Mouse (Mus musculus): ENCODE results near the gene Chst10. TPM values are rescaled to one million over a fixed set of nuclear protein-coding genes. Genes with fewer than 3 reads are reported as not detected.
A peak's percentile ranks its signal among the peaks of the same experiment; 100 is the strongest.

Gene Chst10
- polyA plus RNA-seq (2015; fragmentation: Nextera tagmentation; extraction: Ambion mirVana) = 12.6 and 12.7 TPM in 2 replicates

DNA sequence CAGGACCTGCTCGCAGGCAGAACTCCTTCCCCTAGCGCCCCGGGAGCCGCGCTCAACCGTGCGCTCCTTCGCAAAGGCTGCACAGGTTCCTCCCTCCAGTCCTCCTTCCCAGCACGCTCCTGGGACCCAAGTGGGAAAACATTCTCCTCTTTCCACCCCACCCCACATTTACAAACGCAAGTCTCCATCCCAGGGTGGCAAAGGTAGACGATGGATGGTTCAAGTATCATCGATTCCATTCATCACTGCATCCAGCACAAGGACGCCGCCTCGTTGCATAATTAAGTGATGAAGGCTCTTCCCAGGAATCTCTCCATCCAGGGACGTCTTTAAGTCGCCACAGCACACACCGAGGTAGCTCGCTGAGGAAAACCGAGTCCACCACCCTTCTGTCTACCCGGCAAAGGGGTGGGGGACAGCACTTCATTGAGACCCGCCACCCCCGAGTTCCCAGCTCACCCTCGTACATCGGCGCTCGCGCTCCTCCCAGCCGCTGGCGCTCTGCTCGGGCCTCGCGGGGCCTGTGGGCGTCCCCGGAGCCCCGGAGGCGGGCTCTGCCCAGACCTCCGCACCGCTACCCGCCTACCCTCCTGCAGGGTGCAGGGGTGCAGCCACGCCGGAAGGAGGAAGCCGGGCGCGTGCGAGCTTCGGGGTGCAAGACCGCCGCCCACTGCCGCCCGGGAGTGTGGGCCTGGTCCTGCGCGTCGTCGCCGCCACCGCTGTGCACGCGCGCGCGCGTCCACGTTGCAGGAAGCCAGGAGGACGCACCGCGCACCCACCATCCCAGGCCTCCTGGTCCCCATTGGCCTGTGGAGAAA, at the start of gene Chst10:
TSS of gene Chst10 (minus strand) at position 731 of the 818 bp plus-strand sequence.
- WGBS = under 1% methylated on average over 67 of the region's 67 CpGs

DNA sequence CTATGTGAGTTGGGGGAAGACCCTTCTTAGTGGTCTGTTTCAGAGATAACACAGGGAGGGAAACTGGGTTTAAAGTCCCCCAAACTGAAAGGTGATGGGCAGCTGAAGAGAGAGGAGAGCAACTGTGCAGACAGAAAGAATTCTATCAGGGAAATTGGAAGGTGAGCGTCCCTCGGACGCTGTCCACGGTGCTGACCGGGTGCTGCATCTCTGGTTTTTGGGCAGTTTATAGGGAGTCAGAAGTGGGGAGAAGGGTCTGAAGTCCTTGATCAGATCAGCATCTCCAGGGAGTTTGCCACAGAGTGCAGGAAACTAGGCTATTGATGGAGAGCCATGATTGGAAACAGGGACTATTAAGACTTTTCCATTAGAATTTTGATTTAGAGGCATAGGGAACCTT, 41.6 kb upstream of the Chst10 start:
- no peak overlapping the region for H3K4me3 ChIP-seq
- no peak overlapping the region for H3K9ac ChIP-seq
- no peak for ATAC-seq (ENCODE audit: low FRiP score, low read depth)
- no peaks in the 10 kb centered on the region for H3K36me3 ChIP-seq
- no peak overlapping the region for H3K27ac ChIP-seq
- no peak overlapping the region for H3K4me2 ChIP-seq (replicated peaks)
- 3% methylated on average over 5 of the region's 5 CpGs for WGBS
- H3K4me1 ChIP-seq = no peaks in the 10 kb centered on the region
- H3K9me3 ChIP-seq = no peaks in the 10 kb centered on the region
- H3K27me3 ChIP-seq = no peaks in the 10 kb centered on the region

More for the DNA sequence above, at the start of gene Chst10:
- ATAC-seq (ENCODE audit: low FRiP score, low read depth) = peak; percentile 81
- Histone ChIP-seq H3K9ac (peak within 1 kb of the TSS; percentile 85), H3K27me3 (peaks cover 15% of the 10 kb centered on the region), H3K4me3 (peak within 1 kb of the TSS; percentile 79), H3K4me2 (replicated peaks) (peak within 1 kb of the TSS; percentile 73), H3K36me3 (0 out of 2 replicates have a peak, but pooled peaks cover 2% of the 10 kb centered on the region), H3K4me1 (peaks cover 14% of the 10 kb centered on the region), H3K27ac (peak within 1 kb of the TSS; percentile 69; the same call in 1 of the 2 replicates), H3K9me3 (no peaks in the 10 kb centered on the region)

DNA sequence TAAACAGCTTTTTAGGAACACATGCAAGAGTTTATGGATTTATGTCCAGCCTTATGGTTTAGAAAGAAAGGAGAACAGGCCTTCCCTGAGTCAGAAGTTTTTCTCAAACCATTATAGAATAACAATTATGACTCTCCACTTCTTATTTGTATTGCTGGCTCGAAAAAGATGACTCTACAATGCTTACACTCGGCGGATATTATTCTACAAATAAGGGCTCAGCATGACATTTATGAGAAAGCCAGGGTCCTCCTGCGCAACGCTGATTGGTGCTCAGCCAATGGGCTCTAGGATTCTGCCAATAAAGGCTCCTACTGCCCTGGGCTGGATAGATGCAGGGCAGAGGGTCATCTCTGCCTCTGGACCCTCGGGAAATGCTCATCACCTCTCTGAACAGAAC, 40.9 kb upstream of the Chst10 start, which contains the start of gene Nms:
TSS of gene Nms (plus strand) at position 301 of the 400 bp plus-strand sequence.
- Histone ChIP-seq H3K4me3 (no peak within 1 kb of the TSS), H3K27me3 (no peaks in the 10 kb centered on the region), H3K4me2 (replicated peaks) (no peak within 1 kb of the TSS), H3K27ac (no peak within 1 kb of the TSS), H3K9me3 (no peaks in the 10 kb centered on the region), H3K9ac (no peak within 1 kb of the TSS), H3K36me3 (no peaks in the 10 kb centered on the region), H3K4me1 (no peaks in the 10 kb centered on the region)
- WGBS = 77% methylated on average over 6 of the region's 6 CpGs
- ATAC-seq (ENCODE audit: low FRiP score, low read depth) = no peak

DNA sequence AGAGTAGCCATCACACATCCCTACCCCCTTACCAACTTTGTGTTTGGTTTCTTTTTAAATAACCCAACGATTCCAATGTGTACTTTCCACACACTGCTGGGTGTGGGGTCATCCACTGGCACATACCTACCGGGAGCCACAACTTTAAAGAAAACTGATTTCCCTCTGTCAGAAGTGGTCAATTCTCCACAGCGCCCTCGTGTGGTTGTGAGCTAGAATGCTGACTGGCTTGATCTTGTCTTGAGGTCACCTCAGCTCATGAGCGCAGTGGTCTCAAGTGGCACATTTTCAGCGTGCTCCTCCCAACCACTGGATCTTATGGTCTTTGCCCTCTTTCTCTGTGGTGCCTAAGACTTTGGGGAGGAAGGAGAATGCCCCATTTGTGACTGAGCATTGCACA, 38.8 kb upstream of the Chst10 start:
- H3K9me3 ChIP-seq = no peaks in the 10 kb centered on the region
- WGBS = 22% methylated on average over 6 of the region's 6 CpGs

DNA sequence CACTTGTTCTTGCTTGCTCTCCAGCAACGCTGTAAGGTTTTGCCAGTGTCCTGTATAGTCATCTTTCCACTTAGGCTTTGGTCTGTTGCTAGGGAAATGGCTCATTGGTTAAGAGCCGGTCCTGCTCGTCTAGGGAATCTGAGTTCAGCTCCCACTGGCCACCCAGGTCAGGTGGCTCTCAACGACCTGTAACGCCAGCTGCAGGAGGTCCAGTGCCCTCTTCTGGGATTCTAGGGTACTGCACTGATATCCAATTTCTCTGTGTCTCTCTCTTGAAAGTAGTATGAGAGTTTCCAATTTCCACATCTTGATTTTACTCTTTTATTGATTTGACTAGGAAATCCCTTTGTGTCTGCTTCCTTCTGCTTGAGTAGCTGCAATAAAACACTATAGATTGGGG, 36.7 kb upstream of the Chst10 start:
- WGBS = 32% methylated on average over 5 of the region's 5 CpGs
- no peaks in the 10 kb centered on the region for H3K4me1 ChIP-seq
- H3K9ac ChIP-seq = no peak overlapping the region
- no peak for ATAC-seq (ENCODE audit: low FRiP score, low read depth)
- no peaks in the 10 kb centered on the region for H3K9me3 ChIP-seq
- H3K27me3 ChIP-seq = no peaks in the 10 kb centered on the region
- H3K4me2 ChIP-seq (replicated peaks) = no peak overlapping the region
- H3K27ac ChIP-seq = no peak overlapping the region
- no peak overlapping the region for H3K4me3 ChIP-seq
- H3K36me3 ChIP-seq = no peaks in the 10 kb centered on the region

More for the DNA sequence above, 38.8 kb upstream of the Chst10 start:
- Histone ChIP-seq H3K9ac (no peak overlapping the region), H3K27ac (no peak overlapping the region), H3K4me3 (no peak overlapping the region), H3K36me3 (no peaks in the 10 kb centered on the region), H3K4me1 (no peaks in the 10 kb centered on the region), H3K4me2 (replicated peaks) (no peak overlapping the region), H3K27me3 (no peaks in the 10 kb centered on the region)
- ATAC-seq (ENCODE audit: low FRiP score, low read depth) = no peak

DNA sequence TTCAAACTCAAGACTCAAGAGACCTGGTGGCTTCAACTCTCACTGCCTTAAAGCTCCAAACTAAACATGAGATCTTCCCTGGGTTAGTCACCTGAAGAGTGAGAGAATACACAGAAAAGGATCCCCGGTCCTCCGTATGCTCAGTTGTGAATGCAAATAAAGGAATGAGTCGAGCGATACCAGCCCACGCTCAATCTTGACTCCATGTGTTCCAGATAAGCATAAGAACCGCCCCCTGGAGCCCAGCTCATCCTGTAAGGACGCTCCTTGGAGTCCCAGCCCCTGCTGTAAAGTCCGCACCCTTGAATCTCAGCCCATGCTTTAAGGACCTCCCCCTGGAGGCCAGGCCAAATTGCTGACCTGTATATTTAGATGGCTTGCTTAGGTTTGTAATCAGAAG, 32.8 kb upstream of the Chst10 start:
- Histone ChIP-seq H3K27me3 (no peaks in the 10 kb centered on the region), H3K36me3 (no peaks in the 10 kb centered on the region), H3K27ac (no peak overlapping the region), H3K4me2 (replicated peaks) (no peak overlapping the region), H3K4me1 (no peaks in the 10 kb centered on the region), H3K9me3 (no peaks in the 10 kb centered on the region), H3K9ac (no peak overlapping the region), H3K4me3 (no peak overlapping the region)
- WGBS = 65% methylated on average over 8 of the region's 8 CpGs
- ATAC-seq (ENCODE audit: low FRiP score, low read depth) = no peak

DNA sequence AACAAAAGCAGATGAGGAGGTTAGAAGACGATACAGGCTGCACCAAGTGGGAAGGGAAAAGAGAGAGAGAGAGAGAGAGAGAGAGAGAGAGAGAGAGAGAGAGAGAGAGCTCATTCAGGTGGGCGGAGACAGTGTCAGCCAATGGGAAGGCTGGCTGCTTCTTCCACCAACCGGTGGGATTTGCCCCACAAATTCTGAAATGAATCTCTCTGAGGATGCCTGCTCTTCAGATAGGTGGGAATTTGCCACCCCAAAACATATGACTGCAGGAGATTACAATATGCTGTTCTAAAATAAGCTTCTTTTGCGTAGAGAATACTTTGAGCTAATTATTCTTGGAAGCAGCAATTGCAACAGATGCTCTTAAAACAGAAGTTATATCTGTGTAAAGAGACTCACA, 31.5 kb upstream of the Chst10 start:
- Histone ChIP-seq H3K4me2 (replicated peaks) (no peak overlapping the region), H3K9me3 (no peaks in the 10 kb centered on the region), H3K4me1 (no peaks in the 10 kb centered on the region), H3K4me3 (no peak overlapping the region), H3K27me3 (no peaks in the 10 kb centered on the region), H3K36me3 (no peaks in the 10 kb centered on the region), H3K27ac (no peak overlapping the region), H3K9ac (no peak overlapping the region)
- ATAC-seq (ENCODE audit: low FRiP score, low read depth) = no peak
- 68% methylated on average over 4 of the region's 4 CpGs for WGBS

DNA sequence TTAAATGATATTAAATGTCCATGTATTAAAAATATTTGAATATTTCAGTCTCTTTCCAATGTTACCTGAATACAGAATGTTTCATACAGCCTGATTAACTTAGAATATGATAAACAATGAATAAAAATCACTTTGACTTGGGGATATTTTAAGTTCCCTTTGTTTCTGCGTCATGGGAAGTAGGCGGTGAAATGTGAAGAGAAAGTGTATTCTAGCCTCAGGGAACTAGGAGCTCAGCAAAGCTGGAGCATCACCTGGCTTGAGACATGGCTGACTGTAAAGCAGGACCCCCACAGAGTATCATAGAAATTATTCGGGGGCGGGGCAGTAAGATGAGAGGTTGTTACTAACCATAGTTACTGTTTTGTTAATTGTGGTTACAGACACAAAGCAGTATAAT, 31.0 kb upstream of the Chst10 start:
- H3K27ac ChIP-seq = no peak overlapping the region
- no peaks in the 10 kb centered on the region for H3K27me3 ChIP-seq
- H3K4me2 ChIP-seq (replicated peaks) = no peak overlapping the region
- no peaks in the 10 kb centered on the region for H3K4me1 ChIP-seq
- no peak for ATAC-seq (ENCODE audit: low FRiP score, low read depth)
- no peaks in the 10 kb centered on the region for H3K36me3 ChIP-seq
- no peak overlapping the region for H3K4me3 ChIP-seq
- no peaks in the 10 kb centered on the region for H3K9me3 ChIP-seq
- WGBS = 85% methylated on average over 4 of the region's 4 CpGs
- H3K9ac ChIP-seq = no peak overlapping the region

DNA sequence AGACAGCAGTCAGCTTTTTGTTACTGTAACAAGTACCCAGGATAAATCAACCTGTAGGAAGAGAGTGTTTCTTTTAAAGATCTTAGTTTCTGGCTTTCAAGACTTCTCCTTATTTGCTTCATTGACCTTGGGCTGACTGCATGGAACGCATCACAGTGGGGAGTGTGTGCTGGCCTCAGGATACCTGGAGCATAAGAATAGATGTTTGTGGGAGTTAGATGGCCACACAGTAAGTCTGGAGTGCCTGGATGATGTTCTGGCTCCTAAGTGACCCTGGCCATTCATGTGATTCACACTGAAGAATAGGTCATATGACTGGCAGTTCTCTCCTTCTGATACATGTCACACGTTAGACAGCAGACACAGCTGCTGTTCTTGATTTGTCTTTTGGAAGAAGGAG, 6.0 kb upstream of the Chst10 start:
- no peak overlapping the region for H3K27ac ChIP-seq
- H3K4me1 ChIP-seq = no peaks in the 10 kb centered on the region
- no peak overlapping the region for H3K4me3 ChIP-seq
- WGBS = 65% methylated on average over 2 of the region's 2 CpGs
- H3K36me3 ChIP-seq = no peaks in the 10 kb centered on the region
- H3K27me3 ChIP-seq = no peaks in the 10 kb centered on the region
- H3K4me2 ChIP-seq (replicated peaks) = no peak overlapping the region
- no peak for ATAC-seq (ENCODE audit: low FRiP score, low read depth)
- H3K9ac ChIP-seq = no peak overlapping the region
- H3K9me3 ChIP-seq = no peaks in the 10 kb centered on the region

DNA sequence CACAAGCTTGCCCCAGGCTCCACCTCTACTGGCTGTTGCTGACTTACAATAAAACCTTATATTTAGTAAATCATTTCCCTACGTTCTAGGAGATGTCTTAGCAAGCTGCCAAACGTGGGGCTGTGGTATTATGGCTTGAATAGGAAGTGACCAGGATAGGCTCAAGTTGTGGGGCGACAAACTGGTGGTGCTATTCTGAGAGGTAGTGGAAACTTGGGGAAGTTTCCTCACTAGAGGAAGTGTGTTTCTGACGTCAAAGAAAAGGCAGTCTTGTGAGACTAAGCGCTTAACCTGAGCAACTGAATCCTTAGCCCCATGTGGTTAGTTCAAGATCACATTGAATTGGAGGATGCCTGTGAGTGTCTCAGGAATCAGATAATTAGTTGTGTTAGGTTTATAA, 4.6 kb upstream of the Chst10 start:
- no peaks in the 10 kb centered on the region for H3K9me3 ChIP-seq
- no peak overlapping the region for H3K4me2 ChIP-seq (replicated peaks)
- H3K27ac ChIP-seq = no peak overlapping the region
- ATAC-seq (ENCODE audit: low FRiP score, low read depth) = no peak
- H3K9ac ChIP-seq = no peak overlapping the region
- H3K4me3 ChIP-seq = no peak overlapping the region
- no peaks in the 10 kb centered on the region for H3K36me3 ChIP-seq
- H3K4me1 ChIP-seq = no peaks in the 10 kb centered on the region
- 55% methylated on average over 5 of the region's 5 CpGs for WGBS
- no peaks in the 10 kb centered on the region for H3K27me3 ChIP-seq

DNA sequence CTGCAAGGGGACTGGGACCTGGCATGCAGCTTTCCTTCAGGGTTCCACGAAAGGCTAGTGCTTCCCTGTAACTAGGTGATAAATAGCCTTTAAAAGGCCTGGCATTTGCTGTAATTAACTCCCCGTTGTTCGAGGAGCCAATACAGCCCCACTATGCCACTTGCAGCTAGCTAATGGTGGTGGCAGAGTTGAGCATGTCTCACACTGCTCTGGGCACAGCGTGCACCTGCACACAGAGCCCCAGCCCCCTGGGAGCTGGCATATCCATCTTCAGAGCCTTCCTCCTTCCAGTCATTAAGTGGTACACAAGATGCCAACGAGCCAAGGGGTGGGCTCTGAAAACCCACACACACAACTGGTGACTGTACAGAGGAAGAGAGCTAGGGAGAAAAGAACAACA, 4.9 kb downstream of the Chst10 start:
- H3K4me3 ChIP-seq = no peak overlapping the region
- 0 out of 2 replicates have a peak, but pooled peaks cover 2% of the 10 kb centered on the region for H3K36me3 ChIP-seq
- no peaks in the 10 kb centered on the region for H3K9me3 ChIP-seq
- H3K27ac ChIP-seq = no peak overlapping the region
- H3K4me1 ChIP-seq = peaks cover 22% of the 10 kb centered on the region
- 33% methylated on average over 5 of the region's 5 CpGs for WGBS
- H3K4me2 ChIP-seq (replicated peaks) = no peak overlapping the region
- H3K9ac ChIP-seq = no peak overlapping the region
- peaks cover 15% of the 10 kb centered on the region for H3K27me3 ChIP-seq
- ATAC-seq (ENCODE audit: low FRiP score, low read depth) = no peak

DNA sequence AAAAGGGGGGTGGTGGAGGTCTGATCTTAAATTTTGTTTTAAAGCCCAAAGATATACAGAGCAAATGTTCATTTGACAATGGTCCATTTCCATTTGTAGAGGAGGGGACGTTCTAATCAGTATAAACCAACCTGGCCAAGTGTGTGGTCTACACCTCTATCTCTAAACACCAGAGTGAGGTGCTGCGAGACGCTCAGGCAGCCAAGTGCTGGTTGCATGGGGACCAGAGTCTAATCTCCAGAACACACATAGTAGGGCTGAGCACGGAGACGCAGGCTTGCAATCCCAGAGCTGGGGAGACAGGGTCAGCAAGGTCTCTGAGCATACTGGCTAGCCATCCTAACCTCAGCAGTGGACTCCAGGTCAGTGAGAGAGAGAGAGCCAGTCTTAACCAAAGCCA, 6.5 kb downstream of the Chst10 start:
- no peak overlapping the region for H3K4me3 ChIP-seq
- no peaks in the 10 kb centered on the region for H3K9me3 ChIP-seq
- H3K9ac ChIP-seq = no peak overlapping the region
- H3K27ac ChIP-seq = no peak overlapping the region
- no peak overlapping the region for H3K4me2 ChIP-seq (replicated peaks)
- 0 out of 2 replicates have a peak, but pooled peaks cover 2% of the 10 kb centered on the region for H3K36me3 ChIP-seq
- no peak for ATAC-seq (ENCODE audit: low FRiP score, low read depth)
- H3K27me3 ChIP-seq = peaks cover 9% of the 10 kb centered on the region
- H3K4me1 ChIP-seq = peaks cover 20% of the 10 kb centered on the region
- 97% methylated on average over 5 of the region's 5 CpGs for WGBS

DNA sequence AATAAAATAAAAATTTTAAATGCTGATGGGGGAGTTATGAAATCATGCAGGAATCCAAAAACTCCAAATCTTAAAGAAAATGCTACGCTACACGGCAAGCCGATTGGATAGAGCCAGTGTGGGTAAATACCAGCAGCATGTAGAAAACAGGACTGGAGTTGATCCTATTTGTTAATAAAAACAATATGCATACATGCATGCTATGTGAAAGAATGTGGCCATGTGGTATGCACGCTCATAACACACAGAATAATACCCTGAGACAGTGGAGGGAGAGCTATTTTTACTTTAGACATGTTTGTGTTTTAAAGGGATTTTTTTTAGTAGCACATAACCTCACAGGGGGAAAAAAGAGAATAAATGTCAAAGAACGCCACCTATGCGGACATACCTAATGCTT, 9.2 kb downstream of the Chst10 start:
- no peak for ATAC-seq (ENCODE audit: low FRiP score, low read depth)
- no peak overlapping the region for H3K27ac ChIP-seq

More for the DNA sequence above, 9.2 kb downstream of the Chst10 start:
- Histone ChIP-seq H3K36me3 (no peaks in the 10 kb centered on the region), H3K4me1 (peaks cover 20% of the 10 kb centered on the region), H3K4me2 (replicated peaks) (no peak overlapping the region), H3K27me3 (no peaks in the 10 kb centered on the region), H3K4me3 (no peak overlapping the region), H3K9me3 (no peaks in the 10 kb centered on the region), H3K9ac (no peak overlapping the region)
- 71% methylated on average over 6 of the region's 6 CpGs for WGBS

Data from limb, embryonic 13.5 days (tissue).